ENCODE assay signal across 11 mouse cellular contexts in genomic region chr1:189576311-189577002, GRCm38 (mm10).
DNase-seq lines count a peak whose midpoint lies in the region; ATAC-seq and TF ChIP-seq lines count a peak whose summit lies in the region.
"Had no signal": no experiment of that assay in that cellular context is flagged by ENCODE, and none has a peak within 500 bp of the region (broad histone marks: within the 10 kb centered on the region; RNA-seq: fewer than 3 reads in every experiment).

No protein-coding gene starts in this region.

- intact Hi-C loops in heart, adult 2 months (cut with DNase I) = no loop called here
- intact Hi-C loops in heart, postnatal 25 days (cut with DNase I) = loop anchor here (10.0 kb wide), 1 partner anchor 262 kb away; no protein-coding TSS in a partner anchor

- H3K27ac ChIP-seq in heart, adult 2 months = peak overlapping the region; percentile 53
- H3K27ac ChIP-seq: midbrain, embryonic 12.5 days had no signal

- TF ChIP-seq EP300 in heart, adult 2 months (IDR thresholded peaks at IDR 0.05; ENCODE audit: insufficient read depth, low read depth, low read length) = 0 out of 2 replicates have a peak, but pooled peaks have one; percentile 39

- ATAC-seq in megakaryocyte progenitor cell, adult 5-6 weeks (replicated peaks; ENCODE audit: poor library complexity) = no peak
- ATAC-seq in megakaryocyte-erythroid progenitor cell, adult 5-6 weeks (replicated peaks; ENCODE audit: low FRiP score, low TSS enrichment, poor library complexity, severe bottlenecking) = no peak

- peak; percentile 6 for DNase-seq in lung, postnatal 10 days
- no peak for DNase-seq in lung, adult 18-20 months
- peak; percentile 28 to 38 for DNase-seq in heart, adult 2 months
- peak; percentile 12 for DNase-seq in heart, postnatal 25 days (ENCODE audit: low spot score)
- peak; percentile 27 to 50 for DNase-seq in kidney, postnatal 25 days
- DNase-seq in left cerebral cortex, adult 18-20 months (ENCODE audit: low spot score in 2 of 2) = no peak
- DNase-seq: adrenal gland, adult 8-10 months; cerebellum, adult 8-10 months had no signal

- no peak for TF ChIP-seq CTCF in heart, adult 2 months (IDR thresholded peaks at IDR 0.05)

- H3K79me2 ChIP-seq in heart, adult 2 months (replicated peaks; ENCODE audit: control insufficient read depth, insufficient read depth, low read length) = no peaks in the 10 kb centered on the region

- no peaks in the 10 kb centered on the region for H3K27me3 ChIP-seq in heart, adult 2 months (ENCODE audit: control insufficient read depth, insufficient read depth, low read length)
- H3K27me3 ChIP-seq: midbrain, embryonic 12.5 days had no signal

- peaks cover 9% of the 10 kb centered on the region for H3K4me1 ChIP-seq in heart, adult 2 months (ENCODE audit: control insufficient read depth, insufficient read depth, low read length)
- H3K4me1 ChIP-seq: midbrain, embryonic 12.5 days had no signal

- H3K36me3 ChIP-seq in heart, adult 2 months (ENCODE audit: control insufficient read depth, insufficient read depth, low read length) = no peaks in the 10 kb centered on the region
- H3K36me3 ChIP-seq: midbrain, embryonic 12.5 days had no signal

- WGBS in heart, adult 2 months = 34% methylated on average over 11 of the region's 11 CpGs

- H3K9ac ChIP-seq in heart, adult 2 months (ENCODE audit: low read depth, low read length) = no peak overlapping the region
- H3K9ac ChIP-seq: midbrain, embryonic 12.5 days had no signal

- H3K4me3 ChIP-seq in heart, adult 2 months = no peak overlapping the region
- H3K4me3 ChIP-seq: midbrain, embryonic 12.5 days had no signal

- TF ChIP-seq POLR2A in heart, adult 2 months (IDR thresholded peaks at IDR 0.05; ENCODE audit: insufficient read depth, low read depth, low read length) = no peak

Comparison
In these comparisons a context has a peak if more than half of its experiments do, and no peak if none do; other contexts are left out.
1. DNase-seq: peak in lung, postnatal 10 days (single experiment), heart, adult 2 months (2 of 2), heart, postnatal 25 days (single experiment) and kidney, postnatal 25 days (2 of 2); none in lung, adult 18-20 months (0 of 2) and left cerebral cortex, adult 18-20 months (0 of 2).